Mouse (Mus musculus): ENCODE results near the gene Hoxd11.

- TF ChIP-seq CTCF (IDR thresholded peaks at IDR 0.05; ENCODE audit: borderline replicate concordance, control insufficient read depth, extremely low read depth, insufficient read depth, low read length, poor library complexity) (no peak), POLR2A (IDR thresholded peaks at IDR 0.05; ENCODE audit: control insufficient read depth, extremely low read depth, insufficient read depth, low read length, poor library complexity) (no peak)
Observed at GRCm38 (mm10) chr2:74735851-74736687, 56.7 kb downstream of the Hoxd11 start.
